Mouse (Mus musculus) forebrain, embryonic 13.5 days (tissue): ENCODE data around the gene D430041D05Rik. TPM values are rescaled to one million over a fixed set of nuclear protein-coding genes. Genes with fewer than 3 reads are reported as not detected.

Source experiments
- ATAC-seq: fragments of 200-750 bp; cut with Nextera tagmentation; 2 replicates; pipeline ENCODE4 v1.8.0; 2017
- H3K27ac ChIP-seq: fragments of 300-500 bp; sonication (generic); 2 replicates; pipeline ENCODE4 v1.5.1; 2015; ENCODE audit warnings: inconsistent platforms, mild to moderate bottlenecking, moderate library complexity
- H3K27me3 ChIP-seq: fragments of 300-500 bp; sonication (generic); 2 replicates; pipeline ENCODE4 v1.6.1; 2015; ENCODE audit warnings: mild to moderate bottlenecking, inconsistent platforms
- H3K36me3 ChIP-seq: fragments of 300-500 bp; sonication (generic); 2 replicates; pipeline ENCODE4 v1.6.1; 2015; ENCODE audit warnings: mild to moderate bottlenecking, inconsistent platforms; ENCODE audit not compliant: poor library complexity, severe bottlenecking
- H3K4me1 ChIP-seq: fragments of 300-500 bp; sonication (generic); 2 replicates; pipeline ENCODE4 v1.6.1; 2015; ENCODE audit warnings: inconsistent platforms
- H3K4me2 ChIP-seq: fragments of 300-500 bp; sonication (generic); 2 replicates; pipeline ENCODE4 v1.6.1; 2015; ENCODE audit warnings: inconsistent platforms, mild to moderate bottlenecking, moderate library complexity
- H3K4me3 ChIP-seq: fragments of 300-500 bp; sonication (generic); 2 replicates; pipeline ENCODE4 v1.5.1; 2015; ENCODE audit warnings: mild to moderate bottlenecking, inconsistent platforms
- H3K9ac ChIP-seq: fragments of 300-500 bp; sonication (generic); 2 replicates; pipeline ENCODE4 v1.6.1; 2015; ENCODE audit warnings: mild to moderate bottlenecking, inconsistent platforms
- H3K9me3 ChIP-seq: fragments of 300-500 bp; sonication (generic); replicated peaks from 2 replicates; pipeline ENCODE4 v1.6.1; 2016; ENCODE audit warnings: inconsistent platforms
- WGBS: fragments of 180-500 bp; shearing (Covaris S2); methylation state at CpG from one replicate; pipeline ENCODE4 v1.1.7; 2015; 5-methylcytosine and 5-hydroxymethylcytosine counted together
- polyA plus RNA-seq: library from polyadenylated mRNA; unstranded; fragments of >200 nt; fragmentation: Nextera tagmentation; extraction: Ambion mirVana; gene quantifications from 2 replicates; pipeline ENCODE4 v1.2.1, GENCODE M21; 2015

Gene D430041D05Rik
- polyA plus RNA-seq, 1 experiment from 2014 or later, result 4.6 TPM

DNA sequence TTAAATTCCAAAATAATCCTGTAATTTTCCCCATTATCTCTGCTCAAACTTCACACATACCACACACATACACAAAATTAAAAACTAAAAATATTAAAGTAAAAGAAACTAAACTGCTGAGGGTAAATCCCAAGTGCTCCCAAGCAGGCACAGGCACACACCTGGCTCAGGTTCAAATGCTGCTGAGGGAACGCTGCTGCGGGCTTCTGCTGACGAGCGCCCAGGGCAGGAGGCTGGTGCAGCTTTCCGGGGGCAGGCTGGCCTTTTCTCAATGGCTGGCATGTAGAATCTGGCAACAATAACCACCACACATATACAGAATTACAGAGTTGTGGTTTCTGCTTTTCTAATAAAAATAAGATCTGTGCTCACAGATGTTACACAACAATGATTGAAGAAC lies 19.8 kb upstream of the D430041D05Rik start:
- Histone ChIP-seq H3K27ac (no peak overlapping the region), H3K9ac (no peak overlapping the region), H3K9me3 (no peaks in the 10 kb centered on the region), H3K4me2 (no peak overlapping the region), H3K27me3 (no peaks in the 10 kb centered on the region), H3K4me3 (no peak overlapping the region), H3K36me3 (peaks cover 45% of the 10 kb centered on the region), H3K4me1 (no peaks in the 10 kb centered on the region)
- no peak for ATAC-seq
- WGBS, result 85% methylated on average over 5 of the region's 5 CpGs

DNA sequence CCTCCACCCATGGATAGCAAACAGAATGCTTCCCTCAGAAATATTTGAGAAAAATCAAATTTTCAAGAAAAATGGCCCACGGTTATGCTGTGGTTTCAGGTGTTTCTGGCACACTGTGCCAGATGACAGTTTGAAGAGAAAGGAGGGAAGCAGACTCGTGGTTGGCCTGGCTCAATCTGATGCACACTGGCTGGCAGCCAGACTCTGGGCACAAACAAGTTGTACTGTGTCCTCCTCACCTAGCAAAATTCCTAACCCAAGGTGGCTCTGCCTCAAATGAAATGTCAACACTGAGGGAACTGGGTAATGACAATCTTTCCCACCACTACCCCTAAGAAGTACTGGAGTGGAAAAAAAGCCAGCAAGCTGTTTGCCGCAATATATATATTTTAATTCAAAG lies 15.3 kb upstream of the D430041D05Rik start:
- Histone ChIP-seq H3K4me1 (no peaks in the 10 kb centered on the region), H3K4me2 (no peak overlapping the region), H3K9me3 (no peaks in the 10 kb centered on the region), H3K27ac (no peak overlapping the region), H3K4me3 (no peak overlapping the region), H3K9ac (no peak overlapping the region), H3K36me3 (peaks cover 15% of the 10 kb centered on the region), H3K27me3 (no peaks in the 10 kb centered on the region)
- WGBS, result 79% methylated on average over 3 of the region's 3 CpGs
- no peak for ATAC-seq

DNA sequence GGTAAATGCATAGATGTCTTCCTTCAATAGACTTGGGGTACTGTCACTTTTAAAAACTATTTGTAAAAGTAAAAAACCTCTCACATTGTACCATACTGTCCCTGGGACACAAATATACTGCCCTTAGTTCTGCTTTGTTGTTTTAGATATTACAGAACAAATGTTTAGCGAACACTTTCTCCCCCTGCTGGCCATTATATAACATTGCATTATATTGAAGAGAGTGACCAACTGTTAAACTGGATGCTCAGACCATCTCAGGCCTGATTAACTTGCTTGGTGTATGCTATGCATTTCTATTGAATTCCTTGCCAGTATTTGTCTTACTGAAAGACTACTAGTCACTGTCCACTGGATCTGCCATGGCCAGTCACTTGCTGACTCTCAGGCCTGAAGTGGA lies 11.4 kb upstream of the D430041D05Rik start:
- WGBS, result 5% methylated on average over 1 of the region's 1 CpGs
- Histone ChIP-seq H3K9me3 (no peaks in the 10 kb centered on the region), H3K9ac (no peak overlapping the region), H3K4me2 (no peak overlapping the region), H3K27ac (no peak overlapping the region), H3K27me3 (no peaks in the 10 kb centered on the region), H3K4me1 (no peaks in the 10 kb centered on the region), H3K4me3 (no peak overlapping the region), H3K36me3 (no peaks in the 10 kb centered on the region)
- peak; percentile 61 for ATAC-seq

DNA sequence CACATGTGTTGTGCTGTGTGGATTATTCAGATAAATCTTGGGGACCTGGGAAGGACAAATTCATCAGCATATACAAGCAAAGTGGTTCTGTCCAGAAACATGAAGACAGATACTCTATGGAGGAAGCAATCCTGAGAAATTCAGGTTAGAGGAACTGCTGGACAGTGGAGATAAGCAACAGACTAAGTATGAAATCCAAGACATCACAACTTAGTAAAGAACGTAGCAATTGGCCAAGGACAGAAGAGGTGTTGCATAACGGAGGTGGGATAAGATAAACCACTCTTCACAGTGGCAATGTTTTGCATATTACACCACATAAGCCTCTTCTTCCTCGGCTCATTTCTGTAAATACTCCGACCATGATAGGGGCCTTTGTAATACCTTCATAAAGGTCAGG lies 10.0 kb upstream of the D430041D05Rik start:
- 79% methylated on average over 4 of the region's 4 CpGs for WGBS
- Histone ChIP-seq H3K9ac (no peak overlapping the region), H3K9me3 (no peaks in the 10 kb centered on the region), H3K36me3 (no peaks in the 10 kb centered on the region), H3K4me2 (no peak overlapping the region), H3K27me3 (no peaks in the 10 kb centered on the region), H3K27ac (no peak overlapping the region), H3K4me1 (no peaks in the 10 kb centered on the region), H3K4me3 (no peak overlapping the region)
- ATAC-seq, result no peak

DNA sequence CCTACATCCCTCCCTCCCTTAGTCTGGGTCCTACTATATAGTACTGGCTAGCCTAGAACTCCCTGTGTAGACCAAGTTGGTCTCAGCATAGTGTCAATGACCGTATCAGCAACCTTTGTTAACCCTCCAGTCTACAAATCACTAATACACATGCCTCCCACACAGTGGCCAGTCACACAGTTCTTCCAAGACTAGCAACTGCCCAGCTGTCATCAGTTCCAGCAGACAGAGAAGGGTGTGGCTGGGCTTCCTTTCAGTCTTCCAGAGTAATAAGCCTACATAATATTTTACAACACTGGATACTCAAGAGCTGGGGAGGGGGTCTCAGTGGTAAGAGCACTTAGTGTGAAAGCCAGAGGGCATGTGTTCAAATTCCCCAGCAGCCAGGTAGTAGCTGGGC lies 9.2 kb upstream of the D430041D05Rik start:
- Histone ChIP-seq H3K36me3 (no peaks in the 10 kb centered on the region), H3K4me2 (no peak overlapping the region), H3K27ac (no peak overlapping the region), H3K4me3 (no peak overlapping the region), H3K9me3 (no peaks in the 10 kb centered on the region), H3K4me1 (no peaks in the 10 kb centered on the region), H3K27me3 (no peaks in the 10 kb centered on the region), H3K9ac (no peak overlapping the region)
- ATAC-seq, result no peak
- 79% methylated on average over 1 of the region's 1 CpGs for WGBS

DNA sequence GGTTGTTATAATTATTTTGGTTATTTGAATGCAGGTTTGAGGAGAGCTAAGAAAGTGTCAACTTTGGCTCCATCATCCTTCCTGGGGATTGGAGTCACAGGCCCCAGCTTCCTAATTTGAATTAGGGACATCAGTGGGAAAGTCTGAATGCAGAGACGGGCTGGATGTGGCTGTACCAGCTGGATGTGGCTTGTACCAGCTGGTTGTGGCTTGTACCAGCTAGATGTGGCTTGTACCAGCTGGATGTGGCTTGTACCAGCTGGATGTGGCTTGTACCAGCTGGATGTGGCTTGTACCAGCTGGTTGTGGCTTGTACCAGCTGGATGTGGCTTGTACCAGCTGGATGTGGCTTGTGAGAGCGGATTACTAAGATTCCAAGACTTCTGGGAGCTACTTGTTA lies 8.6 kb upstream of the D430041D05Rik start:
- Histone ChIP-seq H3K4me2 (no peak overlapping the region), H3K9me3 (no peaks in the 10 kb centered on the region), H3K27ac (no peak overlapping the region), H3K36me3 (no peaks in the 10 kb centered on the region), H3K4me3 (no peak overlapping the region), H3K9ac (no peak overlapping the region), H3K27me3 (no peaks in the 10 kb centered on the region), H3K4me1 (no peaks in the 10 kb centered on the region)
- WGBS, result 88% methylated on average over 2 of the region's 2 CpGs
- no peak for ATAC-seq

DNA sequence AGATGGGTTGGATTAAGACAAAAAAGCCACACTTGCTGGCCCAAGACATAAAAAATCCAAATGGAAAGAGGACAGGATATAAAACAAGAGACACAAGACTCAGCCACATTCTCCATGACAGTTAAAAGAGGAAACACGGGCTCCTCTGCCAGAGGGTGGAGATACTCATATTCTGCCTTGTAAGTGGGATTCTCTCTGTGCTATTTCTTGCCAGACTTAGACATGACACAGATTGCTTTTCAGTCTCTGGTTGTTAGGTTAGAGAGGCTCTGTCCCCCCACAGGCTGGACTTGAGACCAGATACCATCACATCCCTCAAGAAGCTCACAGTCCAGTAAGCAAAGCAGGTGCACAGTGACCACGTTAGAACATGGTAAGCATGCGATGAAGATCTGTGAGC lies 2.2 kb upstream of the D430041D05Rik start:
- H3K36me3 ChIP-seq, result no peaks in the 10 kb centered on the region
- H3K4me3 ChIP-seq, result no peak overlapping the region
- no peak overlapping the region for H3K4me2 ChIP-seq
- no peak overlapping the region for H3K9ac ChIP-seq
- no peak for ATAC-seq
- no peaks in the 10 kb centered on the region for H3K9me3 ChIP-seq
- H3K27me3 ChIP-seq, result peaks cover 8% of the 10 kb centered on the region; the same call in 1 of the 2 replicates
- no peak overlapping the region for H3K27ac ChIP-seq
- peaks cover 22% of the 10 kb centered on the region for H3K4me1 ChIP-seq
- WGBS, result 83% methylated on average over 3 of the region's 3 CpGs

DNA sequence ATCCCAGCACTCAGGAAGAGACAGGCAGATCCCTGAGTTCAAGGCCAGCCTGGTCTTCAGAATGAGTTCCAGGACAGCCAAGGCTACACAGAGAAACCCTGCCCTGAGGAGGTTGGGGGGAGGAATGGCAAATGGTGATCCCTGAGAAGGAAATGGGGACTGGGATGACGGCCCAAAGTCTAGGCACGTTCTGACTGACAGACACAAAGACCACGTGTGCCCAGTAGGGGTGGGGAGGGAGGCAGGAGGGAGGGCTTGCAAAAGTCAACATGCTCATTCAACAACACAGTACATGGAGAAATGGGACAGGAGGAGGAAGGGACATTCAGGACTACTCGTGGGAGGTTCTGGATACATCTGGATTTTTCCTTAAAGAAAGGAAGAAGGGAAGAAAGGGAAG lies 1.7 kb upstream of the D430041D05Rik start:
- H3K36me3 ChIP-seq, result no peaks in the 10 kb centered on the region
- peaks cover 27% of the 10 kb centered on the region for H3K4me1 ChIP-seq
- H3K27me3 ChIP-seq, result peaks cover 12% of the 10 kb centered on the region; the same call in 1 of the 2 replicates
- no peak overlapping the region for H3K4me3 ChIP-seq
- WGBS, result 43% methylated on average over 4 of the region's 4 CpGs
- no peak overlapping the region for H3K4me2 ChIP-seq
- H3K9ac ChIP-seq, result no peak overlapping the region
- no peak for ATAC-seq
- H3K27ac ChIP-seq, result no peak overlapping the region
- H3K9me3 ChIP-seq, result no peaks in the 10 kb centered on the region

DNA sequence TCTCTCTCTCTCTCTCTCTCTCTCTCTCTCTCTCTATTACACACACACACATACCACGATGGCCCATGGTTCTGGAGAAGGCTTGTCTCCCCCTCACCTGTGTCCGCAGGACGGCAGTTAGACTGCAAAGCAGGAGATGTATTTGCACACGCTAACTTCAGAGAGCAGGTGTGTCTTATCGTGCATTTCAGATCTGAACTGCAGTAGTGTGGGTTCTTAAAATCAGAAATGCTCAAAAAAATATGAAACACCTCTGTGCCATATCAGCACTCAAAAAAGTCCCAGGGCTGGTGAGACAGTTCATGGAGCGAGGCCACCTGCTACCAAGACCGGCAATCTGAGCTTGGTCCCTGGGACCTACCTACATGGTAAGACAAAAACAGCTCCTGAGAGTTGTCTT lies 993 bp upstream of the D430041D05Rik start:
- Histone ChIP-seq H3K36me3 (no peaks in the 10 kb centered on the region), H3K4me2 (no peak overlapping the region), H3K4me3 (no peak overlapping the region), H3K9me3 (no peaks in the 10 kb centered on the region), H3K27ac (no peak overlapping the region), H3K9ac (no peak overlapping the region), H3K27me3 (peaks cover 12% of the 10 kb centered on the region; the same call in 1 of the 2 replicates), H3K4me1 (peaks cover 32% of the 10 kb centered on the region)
- WGBS, result 90% methylated on average over 7 of the region's 7 CpGs
- no peak for ATAC-seq

DNA sequence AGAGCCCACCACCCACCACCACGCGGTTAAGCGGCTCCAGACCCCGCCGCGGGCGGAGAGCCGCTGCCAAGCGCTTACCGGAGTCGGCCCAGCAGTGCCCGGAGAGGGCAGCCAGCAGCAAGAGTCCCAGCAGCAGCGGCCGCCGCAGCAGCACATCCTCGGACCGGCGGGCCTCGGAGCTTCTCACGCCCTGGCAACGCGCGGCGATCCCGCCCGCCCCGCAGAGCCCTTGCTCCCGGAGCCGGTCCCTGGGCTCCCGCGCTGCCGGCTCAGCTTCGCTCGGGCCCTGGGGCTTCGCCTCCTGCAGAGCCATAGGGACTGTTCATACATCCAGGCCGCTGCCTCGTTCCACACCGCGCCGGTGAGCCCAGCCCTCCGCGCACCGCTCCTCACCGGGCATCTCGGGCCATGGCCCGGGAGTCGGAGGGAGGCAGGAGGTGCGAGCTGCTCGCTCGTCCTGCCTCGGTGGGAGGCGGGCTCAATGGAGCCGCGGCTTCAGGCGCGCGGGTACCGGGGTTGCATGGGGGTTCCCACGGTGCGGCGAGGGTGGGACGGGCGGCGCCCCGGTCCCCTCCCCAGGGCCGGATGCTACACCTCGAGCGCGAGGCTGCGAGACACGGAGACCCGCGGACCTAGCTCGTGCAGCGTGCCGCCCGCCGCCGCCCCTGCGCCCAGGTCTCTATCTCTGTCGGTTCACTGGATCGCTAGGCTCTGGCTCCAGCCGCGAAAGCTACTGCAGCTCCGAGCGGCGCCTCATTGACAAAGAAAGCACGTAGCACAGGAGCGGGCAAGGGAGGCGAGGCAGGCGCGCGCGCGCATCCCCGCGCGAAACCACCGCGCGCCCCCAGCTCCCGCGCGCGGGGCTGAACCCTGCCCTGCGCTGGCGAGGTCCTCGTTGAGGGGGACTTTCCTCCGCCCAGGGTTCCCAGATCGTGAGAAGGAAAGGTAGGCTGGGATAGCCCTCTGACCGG lies 677 bp downstream of the D430041D05Rik start:
- Histone ChIP-seq H3K27ac (peak overlapping the region; percentile 81), H3K9me3 (no peaks in the 10 kb centered on the region), H3K4me2 (peak overlapping the region; percentile 92), H3K9ac (peak overlapping the region; percentile 92), H3K36me3 (no peaks in the 10 kb centered on the region), H3K4me3 (peak overlapping the region; percentile 77), H3K27me3 (peaks cover 12% of the 10 kb centered on the region; the same call in 1 of the 2 replicates), H3K4me1 (peaks cover 38% of the 10 kb centered on the region)
- ATAC-seq, result peak; percentile 93
- WGBS, result under 1% methylated on average over 102 of the region's 111 CpGs

DNA sequence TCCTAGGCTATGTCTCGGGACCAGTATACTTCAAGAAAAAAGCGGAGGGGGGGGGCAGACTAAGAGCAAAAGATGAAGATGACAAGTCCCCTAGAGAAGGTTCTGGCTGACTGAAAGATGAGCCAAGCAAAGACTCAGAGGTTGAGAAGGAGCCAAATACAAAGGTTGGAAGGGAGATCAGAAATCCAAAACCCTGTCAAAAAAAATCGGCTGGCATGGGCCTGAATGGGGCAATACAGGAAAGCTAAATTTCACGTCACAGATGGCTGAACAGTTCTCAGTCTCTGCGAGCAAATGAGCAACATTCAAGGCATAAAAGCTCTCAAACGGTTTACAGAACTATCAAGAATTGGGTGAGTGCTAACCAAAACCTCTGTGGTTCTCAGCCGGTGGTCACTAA lies 2.5 kb downstream of the D430041D05Rik start:
- Histone ChIP-seq H3K9ac (no peak overlapping the region), H3K9me3 (no peaks in the 10 kb centered on the region), H3K27me3 (peaks cover 12% of the 10 kb centered on the region; the same call in 1 of the 2 replicates), H3K4me1 (peaks cover 38% of the 10 kb centered on the region), H3K27ac (no peak overlapping the region), H3K36me3 (no peaks in the 10 kb centered on the region), H3K4me2 (peak overlapping the region; percentile 92), H3K4me3 (peak overlapping the region; percentile 77)
- WGBS, result 71% methylated on average over 7 of the region's 7 CpGs
- no peak for ATAC-seq

DNA sequence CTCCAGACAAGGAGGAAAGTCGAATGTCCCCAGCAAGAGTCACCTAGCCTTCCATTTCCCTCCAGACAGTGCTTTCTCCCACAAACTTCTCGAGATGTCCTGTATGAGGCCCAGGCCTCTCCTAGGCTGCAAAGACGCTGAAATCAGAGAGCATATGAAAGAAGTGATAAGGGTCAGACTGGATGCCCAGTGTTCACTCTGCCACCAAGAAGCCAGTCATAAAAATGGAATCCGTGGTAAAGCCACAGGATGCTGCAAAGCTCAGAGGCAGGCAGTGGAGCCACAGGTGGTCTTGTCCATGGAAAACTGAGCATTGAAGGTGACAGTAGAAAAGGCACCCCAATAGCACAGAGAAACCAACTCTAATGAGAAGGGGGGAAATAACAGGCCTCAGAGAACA lies 2.9 kb downstream of the D430041D05Rik start:
- Histone ChIP-seq H3K9ac (no peak overlapping the region), H3K27ac (no peak overlapping the region), H3K27me3 (peaks cover 12% of the 10 kb centered on the region; the same call in 1 of the 2 replicates), H3K9me3 (no peaks in the 10 kb centered on the region), H3K36me3 (no peaks in the 10 kb centered on the region), H3K4me3 (no peak overlapping the region), H3K4me2 (peak overlapping the region; percentile 92; the same call in 1 of the 2 replicates), H3K4me1 (peaks cover 38% of the 10 kb centered on the region)
- 77% methylated on average over 4 of the region's 4 CpGs for WGBS
- no peak for ATAC-seq
